Mouse (Mus musculus) hindbrain, postnatal 0 days (tissue): ENCODE measurements at regions not wholly inside any gene's neighbourhood (a gene's known extent, or its start where the extent isn't known, plus 50 kb on each side); places are given as distances from the start of the nearest gene placed in this dataset.

Experiments
- ATAC-seq: fragments of 200-750 bp; cut with Nextera tagmentation; 2 replicates; pipeline ENCODE4 v1.8.0; 2017; ENCODE audit warnings: mild to moderate bottlenecking, moderate TSS enrichment, moderate library complexity
- DNase-seq: peaks from one replicate; pipeline ENCODE4 v3.0.0-alpha.2; 2015; ENCODE audit warnings: low spot score
- H3K27ac ChIP-seq: fragments of 300-500 bp; sonication (generic); 2 replicates; pipeline ENCODE4 v1.5.1; 2014; ENCODE audit warnings: mild to moderate bottlenecking
- H3K27me3 ChIP-seq: fragments of 300-500 bp; sonication (generic); 2 replicates; pipeline ENCODE4 v1.6.1; 2014; ENCODE audit warnings: low read length, mixed read lengths; ENCODE audit not compliant: insufficient read depth
- H3K36me3 ChIP-seq: fragments of 300-500 bp; sonication (generic); 2 replicates; pipeline ENCODE4 v1.6.1; 2014; ENCODE audit warnings: low read length, mixed read lengths; ENCODE audit not compliant: insufficient read depth
- H3K4me1 ChIP-seq: fragments of 300-500 bp; sonication (generic); 2 replicates; pipeline ENCODE4 v1.6.1; 2014; ENCODE audit warnings: antibody characterized with exemption, low read length, mixed read lengths; ENCODE audit not compliant: insufficient read depth
- H3K4me2 ChIP-seq: fragments of 300-500 bp; sonication (generic); 2 replicates; pipeline ENCODE4 v1.6.1; 2014; ENCODE audit warnings: low read depth, mild to moderate bottlenecking, low read length, moderate library complexity, mixed read lengths
- H3K4me3 ChIP-seq: fragments of 300-500 bp; sonication (generic); 2 replicates; pipeline ENCODE4 v1.5.1; 2014; ENCODE audit warnings: low read length
- H3K9ac ChIP-seq: fragments of 300-500 bp; sonication (generic); replicated peaks from 2 replicates; pipeline ENCODE4 v1.6.1; 2014; ENCODE audit warnings: mild to moderate bottlenecking, low read length, moderate library complexity, mixed read lengths
- H3K9me3 ChIP-seq: fragments of 300-500 bp; sonication (generic); 2 replicates; pipeline ENCODE4 v1.6.1; 2016; ENCODE audit warnings: low read length, mixed read lengths
- CTCF ChIP-seq: IDR thresholded peaks from 2 replicates; pipeline ENCODE4 v1.5.1; 2016; ENCODE audit warnings: antibody characterized with exemption, control low read depth, low read depth
- WGBS: fragments of 180-500 bp; shearing (Covaris S2); extraction: QIAGEN DNeasy Blood & Tissue Kit; methylation state at CpG from one replicate; pipeline ENCODE4 v1.1.7; 2014; 5-methylcytosine and 5-hydroxymethylcytosine counted together

DNA sequence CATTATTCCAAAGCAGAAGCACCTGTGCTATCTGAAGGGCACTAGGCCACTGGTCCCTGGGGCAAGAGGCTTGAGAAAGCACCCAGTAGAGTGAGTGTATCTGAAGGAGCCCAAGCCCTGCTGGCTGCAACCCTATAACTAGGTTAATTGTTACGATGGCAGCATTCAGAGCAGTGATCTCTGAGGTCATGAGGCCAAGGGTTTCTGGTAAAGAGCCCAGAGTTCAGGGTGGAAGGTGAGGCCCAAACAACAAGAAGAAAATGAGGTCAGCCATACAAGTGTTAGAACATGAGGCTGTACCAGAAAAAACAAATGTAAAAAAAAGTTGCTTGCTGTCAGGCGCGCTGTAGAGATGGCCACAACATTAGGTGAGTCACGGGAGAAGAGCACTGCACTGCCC lies 53.5 kb upstream of the Adgrl2 start:
- WGBS = 76% methylated on average over 4 of the region's 4 CpGs
- Histone ChIP-seq H3K9ac (no peak overlapping the region), H3K27me3 (no peaks in the 10 kb centered on the region), H3K36me3 (no peaks in the 10 kb centered on the region), H3K9me3 (no peaks in the 10 kb centered on the region), H3K4me2 (no peak overlapping the region), H3K27ac (no peak overlapping the region), H3K4me3 (no peak overlapping the region), H3K4me1 (0 out of 2 replicates have a peak, but pooled peaks cover 5% of the 10 kb centered on the region)
- no peak for DNase-seq
- no peak for TF ChIP-seq CTCF
- no peak for ATAC-seq

GRCm38 (mm10) chr3:149042527-149042926 lies 52.2 kb upstream of the Adgrl2 start:
- no peaks in the 10 kb centered on the region for H3K9me3 ChIP-seq
- no peak overlapping the region for H3K4me2 ChIP-seq
- no peak overlapping the region for H3K27ac ChIP-seq
- TF ChIP-seq CTCF = no peak
- H3K27me3 ChIP-seq = no peaks in the 10 kb centered on the region
- no peak overlapping the region for H3K4me3 ChIP-seq
- no peak overlapping the region for H3K9ac ChIP-seq
- WGBS = 19% methylated on average over 9 of the region's 9 CpGs
- DNase-seq (peak; percentile 14), ATAC-seq (peak; percentile 69)
- 0 out of 2 replicates have a peak, but pooled peaks cover 5% of the 10 kb centered on the region for H3K4me1 ChIP-seq
- H3K36me3 ChIP-seq = no peaks in the 10 kb centered on the region

GRCm38 (mm10) chr3:149041188-149041587 lies 50.8 kb upstream of the Adgrl2 start:
- H3K4me1 ChIP-seq = 0 out of 2 replicates have a peak, but pooled peaks cover 5% of the 10 kb centered on the region
- H3K4me2 ChIP-seq = no peak overlapping the region
- WGBS = 66% methylated on average over 3 of the region's 3 CpGs
- no peak for DNase-seq
- no peak for TF ChIP-seq CTCF
- H3K36me3 ChIP-seq = no peaks in the 10 kb centered on the region
- no peak for ATAC-seq
- no peak overlapping the region for H3K9ac ChIP-seq
- no peak overlapping the region for H3K27ac ChIP-seq
- no peaks in the 10 kb centered on the region for H3K27me3 ChIP-seq
- no peaks in the 10 kb centered on the region for H3K9me3 ChIP-seq
- H3K4me3 ChIP-seq = no peak overlapping the region
